Mouse (Mus musculus) layer of hippocampus, postnatal 14 days (tissue): ENCODE data around the gene Cd200r4. TPM values are rescaled to one million over a fixed set of nuclear protein-coding genes. Genes with fewer than 3 reads are reported as not detected.

Experiments
- DNase-seq, 2 experiments: peaks; one replicate each; pipeline ENCODE4 v3.0.0; 2021 to 2022; ENCODE audit warnings: low spot score in 2 of 2, mixed read lengths in 1 of 2
- total RNA-seq, 2 experiments: library from RNA; stranded (reverse); gene quantifications; 2 replicates each; pipeline ENCODE4 v1.2.3; 2021

Cd200r4 gene
- total RNA-seq, 2 experiments from 2014 or later, result not detected

GRCm38 (mm10) chr16:44875178-44875577 is 63.6 kb downstream of the Cd200r4 start:
- DNase-seq, result no peak

- DNase-seq, result no peak
Measured at GRCm38 (mm10) chr16:44876625-44877024, 65.1 kb downstream of the Cd200r4 start.

GRCm38 (mm10) chr16:44877595-44877994 is 66.1 kb downstream of the Cd200r4 start:
- DNase-seq, result no peak

Other genes with a start within 250 kb of the Cd200r4 start
- 1 to 10 TPM; 4.3 to 6.5 TPM for gene Nepro, start 87.4 kb upstream of the Cd200r4 start, total RNA-seq
- 10 to 100 TPM; 26.1 to 27.7 TPM for gene Gtpbp8, start 65.4 kb upstream of the Cd200r4 start, total RNA-seq
- under 1 TPM in 1 of 2 experiments, not detected in 1; 0.23 TPM for gene Cd200r1, start 46.0 kb upstream of the Cd200r4 start, total RNA-seq
- not detected for gene Cd200r2, start 55.4 kb downstream of the Cd200r4 start, total RNA-seq
- gene Cd200r3, start 131.9 kb downstream of the Cd200r4 start, total RNA-seq, result under 1 TPM in 1 of 2 experiments, not detected in 1; 0.32 TPM